Mouse (Mus musculus) forebrain, embryonic 10.5 days (tissue): ENCODE results near the gene Eif3c. TPM values are rescaled to one million over a fixed set of nuclear protein-coding genes. Genes with fewer than 3 reads are reported as not detected.

Source experiments
- DNase-seq: peaks from one replicate; pipeline ENCODE4 v3.0.0-alpha.2; 2017; ENCODE audit warnings: low spot score; ENCODE audit errors: extremely low spot score
- H3K27ac ChIP-seq: fragments of 300-500 bp; sonication (generic); 2 replicates; pipeline ENCODE4 v1.5.1; 2016; ENCODE audit warnings: mild to moderate bottlenecking
- H3K27me3 ChIP-seq: fragments of 300-500 bp; sonication (generic); 2 replicates; pipeline ENCODE4 v1.6.1; 2016; ENCODE audit warnings: mild to moderate bottlenecking; ENCODE audit not compliant: poor library complexity, severe bottlenecking
- H3K36me3 ChIP-seq: fragments of 300-500 bp; sonication (generic); replicated peaks from 2 replicates; pipeline ENCODE4 v1.6.1; 2016; ENCODE audit warnings: mild to moderate bottlenecking, moderate library complexity
- H3K4me1 ChIP-seq: fragments of 300-500 bp; sonication (generic); 2 replicates; pipeline ENCODE4 v1.6.1; 2016
- H3K4me3 ChIP-seq: fragments of 300-500 bp; sonication (generic); 2 replicates; pipeline ENCODE4 v1.5.1; 2016; ENCODE audit warnings: mild to moderate bottlenecking, moderate library complexity
- H3K9me3 ChIP-seq: fragments of 300-500 bp; sonication (generic); 2 replicates; pipeline ENCODE4 v1.6.1; 2016; ENCODE audit warnings: mild to moderate bottlenecking, moderate library complexity
- WGBS: fragments of 180-500 bp; shearing (Covaris S2); methylation state at CpG from one replicate; pipeline ENCODE4 v1.1.7; 2016; 5-methylcytosine and 5-hydroxymethylcytosine counted together
- polyA plus RNA-seq: library from polyadenylated mRNA; unstranded; fragments of >200 nt; fragmentation: Nextera tagmentation; extraction: Ambion mirVana; gene quantifications from 2 replicates; pipeline ENCODE4 v1.2.1, GENCODE M21; 2016

The Eif3c gene
- polyA plus RNA-seq, 1 experiment from 2014 or later: 230 TPM

GRCm38 (mm10) chr7:126585717-126586116 is 19.5 kb upstream of the Eif3c start, which contains the start of gene Cln3:
Gene Cln3 (minus strand): TSS chr7:126585817.
- H3K4me3 ChIP-seq: no peak within 1 kb of the TSS
- peaks cover 35% of the 10 kb centered on the region for H3K4me1 ChIP-seq
- DNase-seq: no peak
- H3K9me3 ChIP-seq: no peaks in the 10 kb centered on the region
- 0 out of 2 replicates have a peak, but pooled peaks cover 3% of the 10 kb centered on the region for H3K36me3 ChIP-seq
- H3K27me3 ChIP-seq: peaks cover 53% of the 10 kb centered on the region
- H3K27ac ChIP-seq: no peak within 1 kb of the TSS
- 74% methylated on average over 6 of the region's 6 CpGs for WGBS

- peak within 1 kb of the TSS; percentile 91 for H3K27ac ChIP-seq
- no peak for DNase-seq
- H3K36me3 ChIP-seq: 0 out of 2 replicates have a peak, but pooled peaks cover 7% of the 10 kb centered on the region
Observed at GRCm38 (mm10) chr7:126584506-126584977, 18.3 kb upstream of the Eif3c start, which contains the start of gene Apobr. Gene Apobr (plus strand): TSS chr7:126584942.

GRCm38 (mm10) chr7:126583761-126584160 is 17.6 kb upstream of the Eif3c start:
- DNase-seq: no peak
- H3K4me3 ChIP-seq: peak overlapping the region; percentile 69
- H3K9me3 ChIP-seq: no peaks in the 10 kb centered on the region
- WGBS: 57% methylated on average over 6 of the region's 6 CpGs
- H3K27me3 ChIP-seq: peaks cover 48% of the 10 kb centered on the region
- peaks cover 11% of the 10 kb centered on the region; the same call in 1 of the 2 replicates for H3K36me3 ChIP-seq
- peaks cover 35% of the 10 kb centered on the region for H3K4me1 ChIP-seq
- H3K27ac ChIP-seq: peak overlapping the region; percentile 91

More at GRCm38 (mm10) chr7:126584506-126584977, 18.3 kb upstream of the Eif3c start, which contains the start of gene Apobr:
- Histone ChIP-seq H3K27me3 (peaks cover 53% of the 10 kb centered on the region), H3K4me3 (peak within 1 kb of the TSS; percentile 69), H3K9me3 (no peaks in the 10 kb centered on the region), H3K4me1 (peaks cover 35% of the 10 kb centered on the region)
- WGBS: 77% methylated on average over 8 of the region's 8 CpGs

- WGBS: 1% methylated on average over 22 of the region's 22 CpGs
- peak; percentile 90 for DNase-seq
- H3K27me3 ChIP-seq: peaks cover 43% of the 10 kb centered on the region
- peaks cover 31% of the 10 kb centered on the region for H3K4me1 ChIP-seq
- peak overlapping the region; percentile 69 for H3K4me3 ChIP-seq
- no peaks in the 10 kb centered on the region for H3K9me3 ChIP-seq
- peak overlapping the region; percentile 91 for H3K27ac ChIP-seq
- H3K36me3 ChIP-seq: peaks cover 16% of the 10 kb centered on the region; the same call in 1 of the 2 replicates
Observed at GRCm38 (mm10) chr7:126583251-126583709, 17.1 kb upstream of the Eif3c start.

GRCm38 (mm10) chr7:126582759-126583158 is 16.5 kb upstream of the Eif3c start:
- Histone ChIP-seq H3K36me3 (peaks cover 17% of the 10 kb centered on the region; the same call in 1 of the 2 replicates), H3K27ac (peak overlapping the region; percentile 91), H3K4me3 (peak overlapping the region; percentile 69), H3K9me3 (no peaks in the 10 kb centered on the region), H3K27me3 (peaks cover 38% of the 10 kb centered on the region), H3K4me1 (peaks cover 26% of the 10 kb centered on the region)
- peak; percentile 53 for DNase-seq
- WGBS: 2% methylated on average over 20 of the region's 20 CpGs

GRCm38 (mm10) chr7:126581661-126582060 is 15.4 kb upstream of the Eif3c start:
- Histone ChIP-seq H3K4me3 (no peak overlapping the region), H3K4me1 (peaks cover 19% of the 10 kb centered on the region), H3K27me3 (peaks cover 28% of the 10 kb centered on the region), H3K36me3 (peaks cover 25% of the 10 kb centered on the region), H3K27ac (no peak overlapping the region), H3K9me3 (no peaks in the 10 kb centered on the region)
- DNase-seq: no peak
- WGBS: 92% methylated on average over 6 of the region's 6 CpGs

GRCm38 (mm10) chr7:126579172-126579571 is 13.0 kb upstream of the Eif3c start:
- Histone ChIP-seq H3K9me3 (no peaks in the 10 kb centered on the region), H3K36me3 (peaks cover 40% of the 10 kb centered on the region), H3K4me1 (peaks cover 19% of the 10 kb centered on the region), H3K4me3 (no peak overlapping the region), H3K27ac (no peak overlapping the region), H3K27me3 (peaks cover 3% of the 10 kb centered on the region; the same call in 1 of the 2 replicates)
- no peak for DNase-seq
- 56% methylated on average over 8 of the region's 8 CpGs for WGBS

GRCm38 (mm10) chr7:126576946-126577345 is 10.7 kb upstream of the Eif3c start:
- Histone ChIP-seq H3K4me1 (peaks cover 4% of the 10 kb centered on the region; the same call in 1 of the 2 replicates), H3K36me3 (peaks cover 54% of the 10 kb centered on the region), H3K27ac (no peak overlapping the region), H3K27me3 (no peaks in the 10 kb centered on the region), H3K9me3 (no peaks in the 10 kb centered on the region), H3K4me3 (no peak overlapping the region)
- 51% methylated on average over 8 of the region's 8 CpGs for WGBS
- peak; percentile 67 for DNase-seq

- Histone ChIP-seq H3K4me1 (peaks cover 11% of the 10 kb centered on the region), H3K36me3 (peaks cover 42% of the 10 kb centered on the region), H3K27ac (peak overlapping the region; percentile 90), H3K4me3 (peak overlapping the region; percentile 100), H3K27me3 (no peaks in the 10 kb centered on the region), H3K9me3 (no peaks in the 10 kb centered on the region)
- under 1% methylated on average over 25 of the region's 28 CpGs for WGBS
- no peak for DNase-seq
Observed at GRCm38 (mm10) chr7:126565693-126566092, 518 bp downstream of the Eif3c start.

GRCm38 (mm10) chr7:126556635-126557034 is 9.6 kb downstream of the Eif3c start:
- no peak for DNase-seq
- H3K36me3 ChIP-seq: peaks cover 100% of the 10 kb centered on the region
- WGBS: 95% methylated on average over 5 of the region's 5 CpGs

GRCm38 (mm10) chr7:126554796-126555195 is 11.4 kb downstream of the Eif3c start:
- H3K36me3 ChIP-seq: peaks cover 100% of the 10 kb centered on the region
- DNase-seq: no peak
- H3K27ac ChIP-seq: no peak overlapping the region
- no peaks in the 10 kb centered on the region for H3K9me3 ChIP-seq
- H3K27me3 ChIP-seq: no peaks in the 10 kb centered on the region
- WGBS: 97% methylated on average over 1 of the region's 1 CpGs
- H3K4me3 ChIP-seq: no peak overlapping the region
- no peaks in the 10 kb centered on the region for H3K4me1 ChIP-seq

More at GRCm38 (mm10) chr7:126556635-126557034, 9.6 kb downstream of the Eif3c start:
- Histone ChIP-seq H3K4me3 (no peak overlapping the region), H3K27me3 (no peaks in the 10 kb centered on the region), H3K9me3 (no peaks in the 10 kb centered on the region), H3K4me1 (no peaks in the 10 kb centered on the region), H3K27ac (no peak overlapping the region)

GRCm38 (mm10) chr7:126545631-126546030 is 20.6 kb downstream of the Eif3c start:
- Histone ChIP-seq H3K4me3 (no peak overlapping the region), H3K36me3 (peaks cover 72% of the 10 kb centered on the region), H3K27me3 (no peaks in the 10 kb centered on the region), H3K4me1 (no peaks in the 10 kb centered on the region), H3K27ac (no peak overlapping the region), H3K9me3 (no peaks in the 10 kb centered on the region)
- DNase-seq: no peak
- 91% methylated on average over 2 of the region's 2 CpGs for WGBS

- Histone ChIP-seq H3K27me3 (peaks cover 6% of the 10 kb centered on the region), H3K4me3 (no peak overlapping the region), H3K36me3 (peaks cover 33% of the 10 kb centered on the region), H3K4me1 (no peaks in the 10 kb centered on the region), H3K9me3 (no peaks in the 10 kb centered on the region), H3K27ac (no peak overlapping the region)
- no peak for DNase-seq
- WGBS: 85% methylated on average over 1 of the region's 1 CpGs
Observed at GRCm38 (mm10) chr7:126541661-126542060, 24.6 kb downstream of the Eif3c start.
